Mouse (Mus musculus): Measurements from ENCODE around the gene Eml1. TPM values are rescaled to one million over a fixed set of nuclear protein-coding genes. Genes with fewer than 3 reads are reported as not detected.

Gene Eml1
- polyA plus RNA-seq, 1 experiment: 0.02 TPM

GRCm38 (mm10) chr12:108392254-108393044 is 21.7 kb downstream of the Eml1 start:
- Histone ChIP-seq H3K36me3 (ENCODE audit: control insufficient read depth) (no peaks in the 10 kb centered on the region), H3K4me3 (replicated peaks) (no peak overlapping the region), H3K4me1 (ENCODE audit: control insufficient read depth) (no peaks in the 10 kb centered on the region), H3K9me3 (ENCODE audit: control insufficient read depth, low read length) (no peaks in the 10 kb centered on the region), H3K27me3 (ENCODE audit: control insufficient read depth) (no peaks in the 10 kb centered on the region)
- TF ChIP-seq GATA1 (IDR thresholded peaks at IDR 0.05; ENCODE audit: low read length) (no peak), TAL1 (IDR thresholded peaks at IDR 0.05; ENCODE audit: low read length) (no peak)

- H3K27me3 ChIP-seq (ENCODE audit: control insufficient read depth): no peaks in the 10 kb centered on the region
- H3K36me3 ChIP-seq (ENCODE audit: control insufficient read depth): no peaks in the 10 kb centered on the region
- no peaks in the 10 kb centered on the region for H3K9me3 ChIP-seq (ENCODE audit: control insufficient read depth, low read length)
- no peak for TF ChIP-seq TAL1 (IDR thresholded peaks at IDR 0.05; ENCODE audit: low read length)
- no peak for TF ChIP-seq GATA1 (IDR thresholded peaks at IDR 0.05; ENCODE audit: low read length)
- H3K4me1 ChIP-seq (ENCODE audit: control insufficient read depth): no peaks in the 10 kb centered on the region
- no peak overlapping the region for H3K4me3 ChIP-seq (replicated peaks)
Observed at GRCm38 (mm10) chr12:108393082-108393481, 22.3 kb downstream of the Eml1 start.

GRCm38 (mm10) chr12:108393637-108394036 is 22.9 kb downstream of the Eml1 start:
- no peaks in the 10 kb centered on the region for H3K4me1 ChIP-seq (ENCODE audit: control insufficient read depth)
- H3K36me3 ChIP-seq (ENCODE audit: control insufficient read depth): no peaks in the 10 kb centered on the region
- H3K4me3 ChIP-seq (replicated peaks): no peak overlapping the region
- no peaks in the 10 kb centered on the region for H3K9me3 ChIP-seq (ENCODE audit: control insufficient read depth, low read length)
- TF ChIP-seq TAL1 (IDR thresholded peaks at IDR 0.05; ENCODE audit: low read length) (no peak), GATA1 (IDR thresholded peaks at IDR 0.05; ENCODE audit: low read length) (no peak)
- H3K27me3 ChIP-seq (ENCODE audit: control insufficient read depth): no peaks in the 10 kb centered on the region

GRCm38 (mm10) chr12:108394534-108395284 is 24.0 kb downstream of the Eml1 start:
- no peaks in the 10 kb centered on the region for H3K9me3 ChIP-seq (ENCODE audit: control insufficient read depth, low read length)
- no peaks in the 10 kb centered on the region for H3K36me3 ChIP-seq (ENCODE audit: control insufficient read depth)
- no peak overlapping the region for H3K4me3 ChIP-seq (replicated peaks)
- H3K27me3 ChIP-seq (ENCODE audit: control insufficient read depth): no peaks in the 10 kb centered on the region
- TF ChIP-seq GATA1 (IDR thresholded peaks at IDR 0.05; ENCODE audit: low read length): no peak
- no peaks in the 10 kb centered on the region for H3K4me1 ChIP-seq (ENCODE audit: control insufficient read depth)

GRCm38 (mm10) chr12:108395285-108395660 is 24.5 kb downstream of the Eml1 start:
- no peak for TF ChIP-seq TAL1 (IDR thresholded peaks at IDR 0.05; ENCODE audit: low read length)
- no peak overlapping the region for H3K4me3 ChIP-seq (replicated peaks)
- no peaks in the 10 kb centered on the region for H3K4me1 ChIP-seq (ENCODE audit: control insufficient read depth)
- no peaks in the 10 kb centered on the region for H3K36me3 ChIP-seq (ENCODE audit: control insufficient read depth)
- no peaks in the 10 kb centered on the region for H3K9me3 ChIP-seq (ENCODE audit: control insufficient read depth, low read length)
- no peaks in the 10 kb centered on the region for H3K27me3 ChIP-seq (ENCODE audit: control insufficient read depth)

- TF ChIP-seq TAL1 (IDR thresholded peaks at IDR 0.05; ENCODE audit: low read length): no peak
- TF ChIP-seq GATA1 (IDR thresholded peaks at IDR 0.05; ENCODE audit: low read length): no peak
- H3K4me3 ChIP-seq (replicated peaks): no peak overlapping the region
- no peaks in the 10 kb centered on the region for H3K4me1 ChIP-seq (ENCODE audit: control insufficient read depth)
- H3K9me3 ChIP-seq (ENCODE audit: control insufficient read depth, low read length): no peaks in the 10 kb centered on the region
- no peaks in the 10 kb centered on the region for H3K36me3 ChIP-seq (ENCODE audit: control insufficient read depth)
- H3K27me3 ChIP-seq (ENCODE audit: control insufficient read depth): no peaks in the 10 kb centered on the region
Observed at GRCm38 (mm10) chr12:108396081-108396947, 25.6 kb downstream of the Eml1 start.

- Histone ChIP-seq H3K36me3 (ENCODE audit: control insufficient read depth) (no peaks in the 10 kb centered on the region), H3K4me3 (replicated peaks) (no peak overlapping the region), H3K9me3 (ENCODE audit: control insufficient read depth, low read length) (no peaks in the 10 kb centered on the region), H3K27me3 (ENCODE audit: control insufficient read depth) (no peaks in the 10 kb centered on the region), H3K4me1 (ENCODE audit: control insufficient read depth) (no peaks in the 10 kb centered on the region)
- TF ChIP-seq GATA1 (IDR thresholded peaks at IDR 0.05; ENCODE audit: low read length) (no peak), TAL1 (IDR thresholded peaks at IDR 0.05; ENCODE audit: low read length) (no peak)
Observed at GRCm38 (mm10) chr12:108398681-108399080, 27.9 kb downstream of the Eml1 start.

GRCm38 (mm10) chr12:108399191-108399590 is 28.4 kb downstream of the Eml1 start:
- no peak for TF ChIP-seq TAL1 (IDR thresholded peaks at IDR 0.05; ENCODE audit: low read length)
- TF ChIP-seq GATA1 (IDR thresholded peaks at IDR 0.05; ENCODE audit: low read length): no peak
- H3K36me3 ChIP-seq (ENCODE audit: control insufficient read depth): no peaks in the 10 kb centered on the region
- H3K9me3 ChIP-seq (ENCODE audit: control insufficient read depth, low read length): no peaks in the 10 kb centered on the region
- H3K4me3 ChIP-seq (replicated peaks): no peak overlapping the region
- H3K27me3 ChIP-seq (ENCODE audit: control insufficient read depth): no peaks in the 10 kb centered on the region
- H3K4me1 ChIP-seq (ENCODE audit: control insufficient read depth): no peaks in the 10 kb centered on the region

- H3K4me1 ChIP-seq (ENCODE audit: control insufficient read depth): no peaks in the 10 kb centered on the region
- no peak overlapping the region for H3K4me3 ChIP-seq (replicated peaks)
- peaks cover 4% of the 10 kb centered on the region; the same call in 1 of the 2 replicates for H3K9me3 ChIP-seq (ENCODE audit: control insufficient read depth, low read length)
- H3K36me3 ChIP-seq (ENCODE audit: control insufficient read depth): no peaks in the 10 kb centered on the region
- no peaks in the 10 kb centered on the region; the same call in 1 of the 2 replicates for H3K27me3 ChIP-seq (ENCODE audit: control insufficient read depth)
- TF ChIP-seq GATA1 (IDR thresholded peaks at IDR 0.05; ENCODE audit: low read length): no peak
- no peak for TF ChIP-seq TAL1 (IDR thresholded peaks at IDR 0.05; ENCODE audit: low read length)
Observed at GRCm38 (mm10) chr12:108400951-108401350, 30.2 kb downstream of the Eml1 start.

Measured in erythroblast, embryonic 14.5 days (primary cell).